Mouse (Mus musculus) kidney, adult 18-20 months (tissue): ENCODE measurements at regions not wholly inside any gene's neighbourhood (a gene's known extent, or its start where the extent isn't known, plus 50 kb on each side); places are given as distances from the start of the nearest gene placed in this dataset.
A peak's percentile ranks its signal among the peaks of the same experiment; 100 is the strongest.
"Not testable (repeated sequence)": the region's sequence is repeated elsewhere in the genome, so short reads cannot be mapped to it uniquely, and the experiment has no call there.

Experiments
- DNase-seq: peaks from one replicate; pipeline ENCODE4 v3.0.0; 2021

GRCm38 (mm10) chr10:6262029-6262428 lies 339.8 kb upstream of the Rgs17 start:
- DNase-seq = no peak

DNA sequence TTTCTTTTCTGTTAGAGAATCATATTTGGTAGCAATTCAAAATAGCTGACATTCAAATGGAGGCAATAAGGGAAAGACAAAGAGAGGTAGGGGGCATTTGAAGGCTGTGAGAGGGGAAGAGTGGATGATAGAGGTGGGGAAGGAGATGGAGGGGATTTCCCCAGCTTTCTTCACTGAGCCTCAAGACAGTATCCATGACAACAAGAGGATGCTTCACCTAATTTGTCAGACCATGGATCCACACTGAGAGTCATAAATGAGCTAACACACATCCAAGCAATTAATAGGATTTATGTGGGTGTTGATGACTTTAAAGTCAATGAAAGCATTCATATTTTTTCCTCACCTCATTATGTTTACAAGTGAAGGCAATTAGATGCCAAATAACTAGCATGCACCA lies 343.5 kb upstream of the Rgs17 start:
- no peak for DNase-seq

DNA sequence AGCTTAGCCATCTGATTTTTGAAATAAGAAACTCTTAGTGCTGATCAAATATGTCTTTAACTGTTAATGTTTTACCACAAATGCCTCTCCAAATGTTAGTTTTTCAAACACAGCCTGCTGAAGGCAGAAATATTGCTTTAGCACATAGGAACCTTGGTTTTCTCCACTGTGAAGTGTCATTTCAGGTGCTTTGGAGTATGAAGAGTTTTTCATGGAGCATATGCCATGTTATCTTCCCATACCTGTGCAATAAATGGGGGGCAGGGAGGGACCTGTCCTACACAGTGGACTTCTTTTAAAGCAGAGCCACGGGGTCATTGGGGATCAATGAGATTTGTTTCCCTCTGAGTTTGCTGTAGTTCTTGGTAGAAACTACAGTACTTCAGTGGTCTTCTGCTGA lies 369.2 kb upstream of the Rgs17 start:
- DNase-seq = no peak

DNA sequence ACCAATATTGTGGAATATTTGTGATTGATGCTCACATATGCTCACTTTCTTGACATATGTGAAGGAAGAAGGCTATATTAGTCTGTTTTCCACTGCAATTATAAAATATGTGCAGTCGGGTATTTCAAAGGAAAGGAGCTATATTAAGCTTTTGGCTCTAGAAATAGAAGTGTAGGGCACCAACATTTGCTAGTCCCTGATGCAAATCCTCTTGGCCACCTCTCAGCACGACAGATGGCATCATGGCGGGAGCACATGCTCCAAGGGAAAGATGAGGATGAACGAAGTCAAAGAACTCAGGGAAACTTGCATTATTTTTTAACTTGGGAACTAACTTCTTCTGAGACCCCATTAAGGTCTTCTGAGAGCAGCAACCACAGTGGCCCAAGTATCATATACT lies 374.4 kb upstream of the Rgs17 start:
- no peak for DNase-seq

DNA sequence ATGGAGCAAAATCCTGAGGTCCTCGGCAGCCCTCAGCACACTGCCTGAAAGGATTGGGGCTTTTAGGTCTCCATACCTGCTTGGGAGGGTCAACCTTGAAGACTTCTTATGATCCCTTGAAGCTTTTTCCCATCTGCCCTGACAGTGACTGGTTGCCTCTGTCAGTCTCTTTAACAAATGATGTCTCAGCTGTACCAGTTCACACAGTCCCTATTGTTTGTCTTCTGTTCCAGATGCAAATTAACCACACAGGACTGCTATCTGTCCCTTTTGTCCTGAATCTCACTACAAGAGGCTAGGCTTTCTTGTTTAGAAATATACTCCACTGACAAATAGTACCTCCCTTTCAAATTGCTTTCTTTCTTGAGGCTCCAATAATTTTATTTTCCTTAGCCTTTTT lies 375.6 kb upstream of the Rgs17 start:
- no peak for DNase-seq

DNA sequence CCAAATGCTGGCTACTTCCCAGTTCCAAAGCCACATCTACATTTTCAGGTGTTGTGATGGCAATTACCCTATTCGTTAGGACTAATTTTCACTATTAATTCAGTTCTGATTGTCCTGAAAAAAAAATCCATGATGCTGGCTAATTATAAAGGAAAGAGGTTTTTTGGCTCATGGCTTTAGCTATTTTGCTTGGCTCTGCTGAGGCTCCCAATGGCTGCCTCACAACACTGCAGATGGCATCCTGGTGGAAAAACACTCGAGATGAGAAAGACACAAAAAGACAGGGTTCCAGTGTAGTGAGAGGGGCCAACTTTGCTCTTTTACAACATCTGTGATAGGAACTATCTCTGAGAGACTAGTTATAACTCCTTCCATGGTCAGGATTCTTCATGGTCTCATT lies 376.5 kb upstream of the Rgs17 start:
- no peak for DNase-seq

DNA sequence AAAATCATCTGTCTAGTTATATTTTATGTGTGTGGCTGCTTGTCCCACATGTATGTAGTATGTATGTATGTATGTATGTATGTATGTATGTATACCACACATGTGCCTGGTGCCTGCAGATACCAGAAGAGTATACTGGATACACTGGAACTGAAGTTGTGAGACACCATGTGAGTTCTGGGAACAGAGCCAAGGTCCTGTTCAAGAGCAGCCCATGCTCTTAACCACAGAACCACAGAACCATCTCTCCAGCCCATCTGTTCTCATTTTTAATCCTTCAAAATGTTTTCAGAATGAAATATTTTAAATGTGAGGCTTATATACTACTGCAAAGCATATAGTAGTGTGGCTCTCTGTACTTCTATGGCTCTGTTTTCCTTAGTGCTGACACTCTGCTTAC lies 379.3 kb upstream of the Rgs17 start:
- no peak for DNase-seq

DNA sequence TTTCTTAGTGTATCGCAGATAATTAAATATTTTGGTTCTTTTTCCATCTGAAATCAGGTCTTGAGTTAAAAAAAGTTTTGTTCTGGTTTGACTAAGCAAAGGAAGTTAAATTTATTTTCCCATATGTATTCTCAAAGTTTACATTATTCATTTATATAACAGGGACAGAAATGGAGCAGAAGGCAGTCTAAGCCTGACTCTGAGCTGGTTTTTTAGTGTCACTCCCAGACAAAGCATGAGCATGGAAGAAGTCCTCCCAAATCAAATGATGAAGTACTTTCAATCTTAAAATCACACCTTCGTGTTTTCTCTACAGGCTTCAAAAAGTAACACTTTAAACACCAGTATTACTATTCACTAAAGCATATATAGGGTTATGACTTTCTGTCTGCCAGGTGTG lies 387.2 kb upstream of the Rgs17 start:
- no peak for DNase-seq

DNA sequence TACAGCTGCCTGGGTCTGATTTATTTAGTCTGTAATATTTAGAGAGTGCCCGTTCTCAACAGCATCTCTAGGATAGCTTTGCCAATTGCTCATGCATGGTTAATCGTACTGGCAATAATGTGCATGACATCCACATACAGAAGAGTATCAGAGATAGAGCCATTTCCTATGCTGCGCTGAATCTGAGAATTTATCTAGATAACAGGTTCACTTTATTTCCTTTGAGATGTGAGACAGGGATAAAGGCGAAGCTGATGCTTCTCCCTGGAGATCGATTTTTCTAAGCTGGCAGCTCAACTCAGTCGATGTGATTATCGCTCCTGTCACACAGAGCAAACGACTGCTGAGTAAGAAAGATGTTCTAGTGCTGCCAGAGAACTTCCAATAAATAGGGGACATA lies 416.7 kb upstream of the Oprm1 start:
- no peak for DNase-seq

DNA sequence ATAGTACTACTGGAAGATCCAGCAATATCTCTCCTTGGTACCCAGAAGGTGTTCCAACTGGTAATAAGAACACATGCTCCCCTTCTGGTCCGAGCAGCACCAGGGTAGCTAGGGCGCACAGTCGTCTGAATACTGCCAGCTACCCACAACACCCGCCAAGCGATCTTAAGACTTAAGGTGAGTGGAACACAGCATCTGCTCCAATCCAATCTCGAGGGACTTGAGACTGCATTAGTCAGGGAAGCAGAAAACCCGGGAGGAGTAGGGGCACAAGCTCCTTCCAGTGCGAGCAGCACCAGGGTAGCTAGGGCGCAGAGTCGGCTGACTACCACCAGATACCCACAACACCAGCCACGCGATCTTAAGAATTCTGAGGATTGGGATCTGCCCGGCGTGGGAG lies 409.1 kb upstream of the Oprm1 start:
- DNase-seq = not testable (repeated sequence)

DNA sequence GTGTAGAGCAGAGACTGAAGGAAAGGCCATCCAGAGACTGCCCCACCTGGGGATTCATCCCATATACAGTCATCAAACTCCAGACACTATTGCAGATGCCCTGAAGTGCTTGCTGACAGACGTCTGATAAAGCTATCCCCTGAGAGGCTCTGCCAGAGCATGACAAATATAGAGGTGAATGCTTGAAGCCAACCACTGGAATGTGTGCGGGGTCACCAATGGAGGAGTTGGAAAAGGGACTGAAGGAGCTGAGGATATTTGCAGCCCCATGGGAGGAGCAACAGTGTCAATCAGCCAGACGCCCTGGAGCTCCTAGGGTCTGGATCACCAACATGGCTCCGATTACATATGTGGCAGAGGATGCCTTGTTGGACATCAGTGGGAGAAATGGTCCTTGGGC lies 392.1 kb upstream of the Oprm1 start:
- no peak for DNase-seq

DNA sequence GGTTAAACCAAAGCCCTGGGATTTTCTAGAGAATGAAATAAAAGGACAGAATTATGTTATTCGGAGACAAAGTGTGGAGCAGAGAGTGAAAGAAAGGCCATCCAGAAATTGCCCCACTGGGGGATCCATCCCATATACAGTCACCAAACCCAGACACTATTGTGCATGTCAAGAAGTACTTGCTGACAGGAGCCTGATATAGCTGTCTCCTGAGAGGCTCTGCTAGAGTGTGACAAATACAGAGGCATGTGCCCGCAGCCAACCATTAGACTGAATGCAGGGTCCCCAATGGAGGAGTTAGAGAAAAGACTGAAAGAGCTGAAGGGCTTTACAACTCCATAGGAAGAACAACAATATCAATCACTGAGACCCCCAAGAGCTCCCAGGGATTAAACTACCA lies 386.6 kb upstream of the Oprm1 start:
- DNase-seq = no peak

GRCm38 (mm10) chr10:6417336-6418105 lies 340.8 kb upstream of the Oprm1 start:
- DNase-seq = peak; percentile 44

DNA sequence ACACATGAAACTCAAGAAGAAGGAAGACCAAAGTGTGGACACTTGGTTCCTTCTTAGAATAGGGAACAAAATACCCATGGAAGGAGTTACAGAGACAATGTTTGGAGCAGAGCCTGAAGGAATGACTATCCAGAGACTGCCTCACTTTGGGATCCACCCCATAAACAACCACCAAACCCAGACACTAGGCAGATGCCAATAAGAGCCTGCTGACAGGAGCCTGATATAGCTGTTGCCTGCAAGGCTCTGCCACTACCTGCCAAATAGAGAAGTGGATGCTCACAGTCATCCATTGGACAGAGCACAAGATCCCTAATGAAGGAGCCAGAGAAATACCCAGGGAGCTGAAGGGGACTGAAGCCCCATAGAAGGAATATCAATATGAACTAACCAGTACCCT lies 340.1 kb upstream of the Oprm1 start:
- not testable (repeated sequence) for DNase-seq

- DNase-seq = no peak
These were observed 292.5 kb upstream of the Oprm1 start for GRCm38 (mm10) chr10:6465824-6466223.

DNA sequence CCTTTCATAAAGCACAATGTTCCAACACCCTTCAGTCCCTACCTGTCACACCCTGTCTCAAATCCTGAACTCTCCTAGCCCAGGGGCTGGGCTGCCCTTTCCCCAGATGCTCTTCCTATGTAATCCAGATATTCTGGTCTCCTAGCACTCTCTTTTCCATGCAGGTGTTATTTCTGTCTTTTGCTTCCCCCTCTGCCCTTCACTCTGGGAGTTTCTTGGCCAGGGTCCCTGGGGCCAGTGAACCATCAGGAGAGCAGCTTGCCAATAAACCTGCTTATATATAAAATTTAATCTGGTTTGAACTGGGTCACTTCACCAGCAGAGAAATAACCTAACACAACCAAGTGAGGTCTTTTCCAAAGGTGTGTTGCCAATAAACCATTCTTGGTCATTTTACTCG lies 278.0 kb upstream of the Oprm1 start:
- peak; percentile 5 for DNase-seq

GRCm38 (mm10) chr10:6488605-6489004 lies 269.7 kb upstream of the Oprm1 start:
- DNase-seq = no peak

GRCm38 (mm10) chr10:6492694-6493093 lies 265.6 kb upstream of the Oprm1 start:
- no peak for DNase-seq

DNA sequence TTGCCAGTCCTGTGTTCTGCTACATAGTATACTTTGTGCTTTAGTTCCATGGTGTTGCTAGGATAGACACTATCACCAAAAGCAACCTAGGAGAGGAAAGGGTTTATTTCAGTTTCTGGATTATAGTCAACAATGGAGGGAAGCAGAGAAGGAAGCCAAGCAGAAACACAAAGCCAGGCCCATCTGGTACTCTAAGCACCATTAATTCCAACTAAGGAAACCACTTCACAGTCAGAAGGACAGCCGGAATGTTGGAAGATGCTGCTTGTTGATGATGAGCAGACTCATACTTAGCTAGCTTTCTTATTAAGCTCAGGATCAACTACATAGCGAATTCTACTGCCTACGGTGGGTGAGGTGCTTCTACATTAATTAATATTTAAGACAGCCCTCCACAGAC lies 263.2 kb upstream of the Oprm1 start:
- DNase-seq = no peak

DNA sequence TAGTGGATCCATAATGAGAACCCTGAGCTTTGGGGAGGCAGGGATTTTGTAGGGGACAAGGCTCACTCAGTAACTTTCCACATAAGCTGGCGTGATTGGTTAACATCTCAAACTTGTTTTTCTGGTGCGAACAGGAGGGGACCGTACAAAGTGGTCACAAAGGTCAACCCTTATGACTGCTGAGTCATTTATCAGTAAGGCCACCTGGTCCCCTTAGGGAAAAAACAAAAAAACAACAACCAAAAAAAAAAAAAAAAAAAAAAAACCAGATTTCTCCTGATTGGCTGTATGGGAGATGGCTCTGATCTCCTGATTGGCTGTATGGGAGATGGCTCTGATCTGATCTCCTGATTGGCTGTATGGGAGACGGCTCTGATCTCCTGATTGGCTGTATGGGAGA lies 244.0 kb upstream of the Oprm1 start:
- DNase-seq = no peak

DNA sequence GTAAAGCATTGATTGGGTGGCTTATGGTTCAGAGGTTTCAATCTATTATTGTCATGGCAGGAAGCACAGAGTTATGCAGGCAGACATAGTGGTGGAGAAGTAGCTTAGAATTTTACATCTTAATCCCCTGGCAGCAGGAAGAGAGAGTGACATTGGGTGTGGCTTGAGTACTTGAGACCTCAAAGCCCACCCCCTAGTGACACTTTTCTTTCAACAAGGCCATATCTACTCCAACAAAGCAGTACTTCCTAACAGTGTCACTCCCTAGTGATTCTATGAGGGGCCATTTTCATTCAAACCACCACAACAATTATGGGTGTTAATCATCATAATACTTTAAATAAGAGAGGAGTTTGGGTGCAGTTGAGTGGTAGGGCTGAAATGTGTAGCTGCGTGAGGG lies 195.8 kb upstream of the Oprm1 start:
- no peak for DNase-seq

DNA sequence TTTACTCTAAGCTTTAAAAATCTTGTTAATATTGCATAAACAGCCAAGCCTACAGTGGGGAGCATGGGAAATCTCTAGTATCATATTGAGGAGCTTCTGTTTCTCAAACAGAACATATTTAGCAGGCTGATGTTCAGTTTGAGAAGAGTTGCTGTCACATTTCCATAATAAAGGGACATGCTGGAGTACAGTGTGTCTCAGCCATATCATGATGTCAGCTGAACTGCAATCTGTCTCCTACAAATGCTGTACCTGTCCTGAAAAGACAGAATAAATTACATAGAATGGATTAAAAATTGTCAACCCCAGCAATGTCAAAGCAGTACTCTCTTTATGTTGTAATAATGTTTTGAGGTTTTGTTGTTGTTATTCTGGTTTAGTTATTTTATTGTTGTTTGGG lies 179.7 kb upstream of the Oprm1 start:
- no peak for DNase-seq

- not testable (repeated sequence) for DNase-seq
These were observed 172.5 kb upstream of the Oprm1 start for GRCm38 (mm10) chr10:6585821-6586220.

DNA sequence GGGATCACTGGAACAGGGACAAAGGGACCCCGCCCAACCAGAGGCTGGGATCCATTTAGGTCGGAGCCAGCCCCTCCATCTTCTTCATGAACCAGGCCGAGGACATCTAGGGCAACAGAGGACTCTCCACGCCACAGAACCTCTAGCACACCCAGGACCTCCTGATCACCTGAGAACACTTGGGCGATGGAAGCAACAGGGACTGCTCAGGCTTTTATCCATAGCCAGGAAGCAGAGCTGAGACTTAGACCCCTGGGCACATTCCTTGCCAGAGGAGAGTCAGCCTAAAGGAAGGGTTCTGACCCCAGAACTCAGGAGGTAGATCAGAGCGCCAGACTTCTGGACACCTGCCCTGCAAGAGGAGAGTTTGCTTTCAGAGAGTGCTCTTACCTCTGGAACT lies 168.1 kb upstream of the Oprm1 start:
- no peak for DNase-seq

- DNase-seq = no peak
These were observed 161.1 kb upstream of the Oprm1 start for GRCm38 (mm10) chr10:6597256-6597655.
